Mouse (Mus musculus): ENCODE measurements around the gene Tpk1.
"Not testable (repeated sequence)": the region's sequence is repeated elsewhere in the genome, so short reads cannot be mapped to it uniquely, and the experiment has no call there.

Gene Tpk1

GRCm38 (mm10) chr6:43640621-43641020 lies 25.5 kb downstream of the Tpk1 start:
- no peak for DNase-seq (ENCODE audit: low read depth, low spot score)

GRCm38 (mm10) chr6:43638865-43639264 lies 27.2 kb downstream of the Tpk1 start:
- no peak for DNase-seq (ENCODE audit: low read depth, low spot score)

- DNase-seq (ENCODE audit: low read depth, low spot score), result no peak
Measured at GRCm38 (mm10) chr6:43638119-43638518, 28.0 kb downstream of the Tpk1 start.

- no peak for DNase-seq (ENCODE audit: low read depth, low spot score)
Measured at GRCm38 (mm10) chr6:43636980-43637638, 29.0 kb downstream of the Tpk1 start.

GRCm38 (mm10) chr6:43633308-43633963 lies 32.6 kb downstream of the Tpk1 start:
- no peak for DNase-seq (ENCODE audit: low read depth, low spot score)

GRCm38 (mm10) chr6:43632871-43633270 lies 33.2 kb downstream of the Tpk1 start:
- DNase-seq (ENCODE audit: low read depth, low spot score), result no peak

GRCm38 (mm10) chr6:43623448-43623847 lies 42.6 kb downstream of the Tpk1 start:
- DNase-seq (ENCODE audit: low read depth, low spot score), result not testable (repeated sequence)

- no peak for DNase-seq (ENCODE audit: low read depth, low spot score)
Measured at GRCm38 (mm10) chr6:43619258-43619657, 46.8 kb downstream of the Tpk1 start.

- DNase-seq (ENCODE audit: low read depth, low spot score), result no peak
Measured at GRCm38 (mm10) chr6:43611770-43612169, 54.3 kb downstream of the Tpk1 start.

GRCm38 (mm10) chr6:43590841-43591541 lies 75.1 kb downstream of the Tpk1 start:
- no peak for DNase-seq (ENCODE audit: low read depth, low spot score)

- no peak for DNase-seq (ENCODE audit: low read depth, low spot score)
Measured at GRCm38 (mm10) chr6:43585274-43585673, 80.8 kb downstream of the Tpk1 start.

- DNase-seq (ENCODE audit: low read depth, low spot score), result no peak
Measured at GRCm38 (mm10) chr6:43581809-43582208, 84.3 kb downstream of the Tpk1 start.

- no peak for DNase-seq (ENCODE audit: low read depth, low spot score)
Measured at GRCm38 (mm10) chr6:43567885-43568284, 98.2 kb downstream of the Tpk1 start.

GRCm38 (mm10) chr6:43562474-43562873 lies 103.6 kb downstream of the Tpk1 start:
- no peak for DNase-seq (ENCODE audit: low read depth, low spot score)

GRCm38 (mm10) chr6:43551410-43551809 lies 114.7 kb downstream of the Tpk1 start:
- no peak for DNase-seq (ENCODE audit: low read depth, low spot score)

- no peak for DNase-seq (ENCODE audit: low read depth, low spot score)
Measured at GRCm38 (mm10) chr6:43546537-43546936, 119.5 kb downstream of the Tpk1 start.

- DNase-seq (ENCODE audit: low read depth, low spot score), result no peak
Measured at GRCm38 (mm10) chr6:43537252-43537870, 128.7 kb downstream of the Tpk1 start.

GRCm38 (mm10) chr6:43535459-43535858 lies 130.6 kb downstream of the Tpk1 start:
- DNase-seq (ENCODE audit: low read depth, low spot score), result no peak

- no peak for DNase-seq (ENCODE audit: low read depth, low spot score)
Measured at GRCm38 (mm10) chr6:43533323-43533722, 132.8 kb downstream of the Tpk1 start.

GRCm38 (mm10) chr6:43532822-43533221 lies 133.3 kb downstream of the Tpk1 start:
- no peak for DNase-seq (ENCODE audit: low read depth, low spot score)

- DNase-seq (ENCODE audit: low read depth, low spot score), result no peak
Measured at GRCm38 (mm10) chr6:43531996-43532395, 134.1 kb downstream of the Tpk1 start.

- no peak for DNase-seq (ENCODE audit: low read depth, low spot score)
Measured at GRCm38 (mm10) chr6:43528996-43529395, 137.1 kb downstream of the Tpk1 start.
